Mouse (Mus musculus) left cerebral cortex, adult 6 months (tissue): ENCODE results near the gene Nlrp2. TPM values are rescaled to one million over a fixed set of nuclear protein-coding genes. Genes with fewer than 3 reads are reported as not detected.

Experiments used
- long read RNA-seq, 2 experiments: library from polyadenylated mRNA; unstranded; transcript quantifications; one replicate each; pipeline ENCODE4 v2.0.0; 2019 to 2020
- polyA plus RNA-seq: library from polyadenylated mRNA; unstranded; fragments of <200 nt; fragmentation: Nextera tagmentation; gene quantifications from 2 replicates; pipeline ENCODE4 v1.2.3, GENCODE M21; 2021

Gene Nlrp2
- not detected in 2 replicates for polyA plus RNA-seq
- long read RNA-seq, experiment 1: 0 reads
- long read RNA-seq, experiment 2: 0 reads

GRCm38 (mm10) chr7:5350935-5351334 lies at the start of gene Nlrp2:
Gene Nlrp2 (minus strand): TSS chr7:5351035.

GRCm38 (mm10) chr7:5350237-5350636 lies 598 bp downstream of the Nlrp2 start, which contains the start of gene Gm5065:
Gene Gm5065 (plus strand): TSS chr7:5350537.

Other genes starting within 250 kb of the Nlrp2 start
- not detected in 2 replicates for gene Rfpl4, start 234.1 kb downstream of the Nlrp2 start, polyA plus RNA-seq
- 0.59 and 0.75 TPM in 2 replicates for gene Rasl2-9, start 225.1 kb downstream of the Nlrp2 start, polyA plus RNA-seq
- 0.01 TPM in 1 of 2 replicates, not detected in the other for gene Vmn1r55, start 201.4 kb downstream of the Nlrp2 start, polyA plus RNA-seq
- not detected in 2 replicates for gene Vmn1r56, start 154.3 kb downstream of the Nlrp2 start, polyA plus RNA-seq
- not detected in 2 replicates for gene Vmn1r57, start 132.5 kb downstream of the Nlrp2 start, polyA plus RNA-seq
- not detected in 2 replicates for gene Gm5065, start 498 bp downstream of the Nlrp2 start, polyA plus RNA-seq
- gene Vmn1r58, start 62.4 kb upstream of the Nlrp2 start, polyA plus RNA-seq: 0.01 TPM in 1 of 2 replicates, not detected in the other
- gene Vmn1r59, start 105.7 kb upstream of the Nlrp2 start, polyA plus RNA-seq: not detected in 2 replicates
- not detected in 2 replicates for gene Vmn2r28, start 142.9 kb upstream of the Nlrp2 start, polyA plus RNA-seq
- not detected in 2 replicates for gene Vmn1r60, start 196.3 kb upstream of the Nlrp2 start, polyA plus RNA-seq